Mouse (Mus musculus) myocyte (in vitro differentiated cells): ENCODE results near the gene Sntb2.

ENCODE experiments used
- MYOD1 ChIP-seq, 3 experiments: IDR thresholded peaks; one replicate each; pipeline ENCODE4 v1.6.1; 2011; ENCODE audit warnings: control low read depth in 2 of 3, low read depth in 2 of 3, mild to moderate bottlenecking in 2 of 3, moderate library complexity in 1 of 3; ENCODE audit not compliant: insufficient read length in 2 of 3, control insufficient read depth in 1 of 3
- POLR2A ChIP-seq: IDR thresholded peaks from one replicate; pipeline ENCODE4 v1.6.1; 2011; ENCODE audit warnings: low read depth, mild to moderate bottlenecking, control low read depth, moderate library complexity; ENCODE audit not compliant: insufficient read length
- TCF3 ChIP-seq: IDR thresholded peaks from one replicate; pipeline ENCODE4 v1.6.1; 2011; ENCODE audit warnings: low read depth, control low read depth; ENCODE audit not compliant: insufficient read length
- USF1 ChIP-seq: IDR thresholded peaks from one replicate; pipeline ENCODE4 v1.6.1; 2011; ENCODE audit warnings: low read depth, mild to moderate bottlenecking, control low read depth, moderate library complexity

DNA sequence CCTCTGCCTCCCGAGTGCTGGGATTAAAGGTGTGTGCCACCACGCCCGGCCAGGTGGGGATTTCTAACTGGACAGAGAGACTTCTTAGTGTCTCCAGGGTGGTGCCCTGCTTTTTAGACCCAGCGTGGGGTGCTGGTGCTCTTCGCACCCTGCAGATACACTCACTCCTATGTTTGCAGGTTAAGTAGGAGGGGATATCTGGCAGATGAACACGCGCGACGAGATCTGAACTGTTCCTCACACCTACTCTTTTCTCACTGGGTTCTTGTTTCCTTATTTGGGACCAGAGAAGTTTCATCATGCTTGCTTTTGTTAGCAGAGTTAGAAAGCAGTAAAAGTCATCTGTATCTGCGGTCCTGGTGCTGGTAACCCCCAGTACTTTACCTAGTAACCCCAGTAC lies 21.9 kb upstream of the Sntb2 start:
- TF ChIP-seq MYOD1 (IDR thresholded peaks at IDR 0.05; ENCODE audit: control insufficient read depth in 1 of 3, insufficient read length in 2 of 3, low read depth in 2 of 3) (no peak), POLR2A (no peak), USF1 (no peak), TCF3 (no peak)
